Mouse (Mus musculus) liver, embryonic 14.5 days (tissue): ENCODE data around the gene Armc12.

Experiments
- CTCF ChIP-seq: IDR thresholded peaks from 2 replicates; pipeline ENCODE4 v1.5.1; 2016; ENCODE audit warnings: antibody characterized with exemption, low read depth, control low read depth
- EP300 ChIP-seq: IDR thresholded peaks from 2 replicates; pipeline ENCODE4 v1.6.1; 2016; ENCODE audit warnings: antibody characterized with exemption, low read depth

GRCm38 (mm10) chr17:28581056-28581455 lies 50.5 kb downstream of the Armc12 start:
- TF ChIP-seq CTCF, result peak; percentile 31; the same call in 1 of the 2 replicates
- no peak for TF ChIP-seq EP300
